Mouse (Mus musculus) spleen, adult 2 months (tissue): Measurements from ENCODE around the gene Zfp108.

Experiments used
- CTCF ChIP-seq: fragments of 200-500 bp; IDR thresholded peaks from 2 replicates; pipeline ENCODE4 v1.5.1; 2011; ENCODE audit warnings: mild to moderate bottlenecking, inconsistent platforms; ENCODE audit not compliant: insufficient read depth, insufficient read length, insufficient replicate concordance; ENCODE audit errors: extremely low read depth
- POLR2A ChIP-seq: fragments of 200-500 bp; IDR thresholded peaks from 2 replicates; pipeline ENCODE4 v1.6.1; 2011; ENCODE audit warnings: low read depth, low read length, inconsistent platforms

GRCm38 (mm10) chr7:24291387-24292090 is 36.9 kb downstream of the Zfp108 start:
- no peak for TF ChIP-seq CTCF
- TF ChIP-seq POLR2A = no peak
